Mouse (Mus musculus): ENCODE results near the gene Txndc2. TPM values are rescaled to one million over a fixed set of nuclear protein-coding genes. Genes with fewer than 3 reads are reported as not detected.
A peak's percentile ranks its signal among the peaks of the same experiment; 100 is the strongest.
"Not testable (repeated sequence)": the region's sequence is repeated elsewhere in the genome, so short reads cannot be mapped to it uniquely, and the experiment has no call there.

Gene Txndc2
- polyA plus RNA-seq, 1 experiment, result 0.11 TPM

DNA sequence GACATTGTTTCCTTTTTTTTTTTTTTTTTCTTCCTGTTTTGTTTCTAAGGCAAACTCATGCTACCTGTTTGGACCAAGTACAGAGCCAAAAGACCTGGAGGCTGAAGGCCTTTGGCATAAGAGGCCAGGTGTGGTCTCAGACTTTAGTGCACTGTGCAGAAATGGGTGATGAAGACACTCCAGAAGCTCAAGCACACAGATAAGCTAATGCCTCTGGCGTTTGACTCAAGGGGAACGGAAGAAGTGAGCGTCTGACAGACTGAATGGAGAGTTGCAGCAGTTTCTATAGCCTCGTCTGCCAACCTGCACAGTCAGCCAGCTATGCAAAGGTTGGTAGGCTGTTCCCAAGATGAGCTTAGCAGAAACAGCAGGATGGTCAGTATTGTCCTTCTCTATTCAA, 13.6 kb upstream of the Txndc2 start:
- TF ChIP-seq POLR2A (IDR thresholded peaks at IDR 0.05; ENCODE audit: borderline replicate concordance, extremely low read depth, insufficient read depth, insufficient read length, poor library complexity, severe bottlenecking), result no peak
- no peak for TF ChIP-seq CTCF (IDR thresholded peaks at IDR 0.05; ENCODE audit: borderline replicate concordance, extremely low read depth, insufficient read depth, insufficient read length)
- DNase-seq (ENCODE audit: low read depth), result no peak

DNA sequence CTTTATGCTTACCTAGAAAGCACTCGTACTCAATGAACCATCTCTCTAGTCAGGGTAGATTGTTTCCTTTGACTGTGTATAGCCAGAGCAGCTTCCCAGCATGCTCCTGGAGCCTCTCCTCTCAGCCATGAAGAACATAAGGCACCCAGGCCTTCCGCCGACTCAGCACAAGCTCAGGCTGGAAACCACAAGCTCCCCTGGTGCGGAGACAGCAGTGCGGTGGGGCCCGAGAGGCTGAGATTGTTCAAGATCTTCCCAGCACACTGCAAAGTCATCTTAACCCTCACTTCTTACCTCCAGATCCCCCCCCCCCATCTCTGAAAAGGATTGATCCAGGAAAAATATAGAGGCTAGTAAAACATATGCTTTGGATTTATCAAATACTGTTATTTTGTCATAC, 8.6 kb upstream of the Txndc2 start:
- no peak for TF ChIP-seq CTCF (IDR thresholded peaks at IDR 0.05; ENCODE audit: borderline replicate concordance, extremely low read depth, insufficient read depth, insufficient read length)
- TF ChIP-seq POLR2A (IDR thresholded peaks at IDR 0.05; ENCODE audit: borderline replicate concordance, extremely low read depth, insufficient read depth, insufficient read length, poor library complexity, severe bottlenecking), result no peak
- DNase-seq (ENCODE audit: low read depth), result no peak

DNA sequence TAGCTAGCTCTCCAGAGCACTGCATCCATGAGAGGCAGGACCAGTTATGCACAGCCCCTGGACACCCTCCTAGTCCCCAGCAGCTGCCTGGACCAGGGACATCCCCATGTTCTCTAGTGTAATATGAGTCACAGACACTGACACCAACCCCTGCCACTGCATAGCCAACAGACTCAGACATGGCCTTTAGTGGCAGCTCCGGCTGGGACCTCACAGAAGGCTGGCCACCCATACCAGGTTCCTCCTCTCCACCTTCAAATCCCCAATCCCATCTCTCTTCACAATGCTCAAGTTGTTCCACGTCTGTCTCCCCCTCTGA, 7.2 kb upstream of the Txndc2 start:
- DNase-seq (ENCODE audit: low read depth), result no peak
- TF ChIP-seq POLR2A (IDR thresholded peaks at IDR 0.05; ENCODE audit: borderline replicate concordance, extremely low read depth, insufficient read depth, insufficient read length, poor library complexity, severe bottlenecking), result no peak
- no peak for TF ChIP-seq CTCF (IDR thresholded peaks at IDR 0.05; ENCODE audit: borderline replicate concordance, extremely low read depth, insufficient read depth, insufficient read length)

DNA sequence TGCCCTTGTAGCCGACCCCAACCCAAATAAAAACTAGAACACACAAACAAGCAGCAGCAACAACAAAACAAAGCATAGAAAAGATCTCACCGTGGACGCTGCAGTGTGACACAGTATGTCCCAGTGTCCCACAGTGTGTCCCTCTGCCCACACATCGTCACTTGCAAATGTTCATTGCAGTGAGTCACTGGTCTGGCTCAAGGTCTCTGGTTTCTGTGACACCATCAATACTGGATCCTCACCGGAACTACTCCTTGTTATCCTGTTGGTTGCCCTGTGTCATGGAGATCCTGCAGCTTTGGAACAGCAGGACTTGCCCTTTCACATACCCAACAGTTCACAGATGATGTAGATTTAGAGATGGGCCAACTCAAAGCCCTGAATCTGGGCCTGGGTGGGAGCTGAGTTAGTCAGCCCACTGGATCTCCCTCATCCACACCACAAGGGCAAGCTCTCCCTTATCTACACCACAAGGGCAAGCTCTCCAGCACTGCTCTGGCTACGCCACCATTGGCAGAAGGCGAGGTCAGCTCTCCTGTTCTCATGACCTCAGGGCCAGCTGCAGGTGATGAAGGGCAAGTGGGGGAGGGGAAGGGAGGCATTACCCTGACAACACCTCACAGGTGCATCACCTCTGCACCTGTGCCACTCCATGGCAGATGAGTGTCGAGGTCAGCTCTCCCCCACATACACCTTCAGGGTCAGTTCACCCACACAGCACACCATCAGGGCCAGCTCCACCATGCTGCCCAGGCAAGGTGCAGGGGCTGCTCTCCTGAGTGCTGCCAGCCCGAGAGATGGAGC, 6.6 kb upstream of the Txndc2 start:
- DNase-seq (ENCODE audit: low read depth), result no peak
- no peak for TF ChIP-seq POLR2A (IDR thresholded peaks at IDR 0.05; ENCODE audit: borderline replicate concordance, extremely low read depth, insufficient read depth, insufficient read length, poor library complexity, severe bottlenecking)
- no peak for TF ChIP-seq CTCF (IDR thresholded peaks at IDR 0.05; ENCODE audit: borderline replicate concordance, extremely low read depth, insufficient read depth, insufficient read length)

DNA sequence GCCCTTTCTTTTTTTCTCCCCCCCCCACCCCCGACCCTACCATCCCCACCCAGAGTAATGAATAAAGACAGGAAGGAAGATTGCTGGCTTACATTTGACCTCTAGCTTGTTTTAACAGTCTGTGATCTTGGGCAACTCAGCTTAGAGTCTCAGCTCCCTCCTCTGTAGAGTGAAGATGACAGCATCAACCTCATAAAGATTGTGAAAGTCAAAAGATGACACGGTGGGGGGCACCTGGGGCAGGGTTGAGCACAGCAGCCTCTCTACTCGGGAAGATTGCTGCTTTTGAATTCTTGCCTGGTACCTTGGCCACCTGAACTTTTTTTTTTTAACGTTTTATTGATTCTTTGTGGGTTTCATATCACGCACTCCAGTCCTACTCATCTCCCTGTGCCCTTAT, 6.0 kb upstream of the Txndc2 start:
- no peak for DNase-seq (ENCODE audit: low read depth)

DNA sequence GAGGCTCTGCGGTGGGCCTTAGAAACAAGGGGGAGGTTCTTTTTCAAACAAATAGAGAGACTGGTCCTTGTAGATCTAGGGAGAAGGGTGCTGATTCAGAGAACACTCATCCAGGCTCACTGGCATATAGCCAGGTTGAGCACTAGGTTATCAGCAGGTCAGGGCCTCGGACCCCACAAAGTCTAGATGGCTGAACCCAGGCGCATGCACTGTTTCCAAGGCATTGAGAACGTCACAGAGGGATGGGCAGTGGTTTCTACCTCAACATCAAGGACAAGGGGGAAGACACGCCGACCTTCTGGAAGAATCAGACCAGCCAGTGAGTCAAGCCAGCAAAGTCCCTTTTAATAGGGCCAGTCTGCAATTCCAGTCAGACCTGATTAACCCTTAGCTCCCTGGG, 5.3 kb upstream of the Txndc2 start:
- DNase-seq (ENCODE audit: low read depth), result no peak
- TF ChIP-seq CTCF (IDR thresholded peaks at IDR 0.05; ENCODE audit: borderline replicate concordance, extremely low read depth, insufficient read depth, insufficient read length) (no peak), POLR2A (IDR thresholded peaks at IDR 0.05; ENCODE audit: borderline replicate concordance, extremely low read depth, insufficient read depth, insufficient read length, poor library complexity, severe bottlenecking) (no peak)

More for the DNA sequence above, 6.0 kb upstream of the Txndc2 start:
- no peak for TF ChIP-seq CTCF (IDR thresholded peaks at IDR 0.05; ENCODE audit: borderline replicate concordance, extremely low read depth, insufficient read depth, insufficient read length)
- no peak for TF ChIP-seq POLR2A (IDR thresholded peaks at IDR 0.05; ENCODE audit: borderline replicate concordance, extremely low read depth, insufficient read depth, insufficient read length, poor library complexity, severe bottlenecking)

DNA sequence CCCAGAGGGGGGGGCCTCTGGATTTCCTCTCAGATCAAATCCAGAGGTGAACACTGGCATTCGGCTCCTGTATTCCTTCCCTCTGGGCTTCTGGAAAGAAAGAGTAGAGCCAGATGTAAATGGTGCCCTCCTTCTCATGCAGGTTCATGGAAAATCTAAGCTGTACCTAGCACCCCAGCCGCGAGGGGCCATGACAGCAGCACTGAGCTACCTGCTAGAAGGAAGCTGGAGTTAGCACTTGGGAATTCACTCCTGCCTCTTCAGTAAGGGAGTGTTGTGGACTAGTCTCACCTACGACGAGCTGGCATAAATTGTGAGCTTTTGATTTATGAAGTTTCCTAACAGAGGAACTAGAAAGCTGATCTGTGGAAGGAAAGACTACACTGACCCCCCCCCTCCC, 1.6 kb upstream of the Txndc2 start:
- TF ChIP-seq POLR2A (IDR thresholded peaks at IDR 0.05; ENCODE audit: borderline replicate concordance, extremely low read depth, insufficient read depth, insufficient read length, poor library complexity, severe bottlenecking) (no peak), CTCF (IDR thresholded peaks at IDR 0.05; ENCODE audit: borderline replicate concordance, extremely low read depth, insufficient read depth, insufficient read length) (no peak)
- no peak for DNase-seq (ENCODE audit: low read depth)

DNA sequence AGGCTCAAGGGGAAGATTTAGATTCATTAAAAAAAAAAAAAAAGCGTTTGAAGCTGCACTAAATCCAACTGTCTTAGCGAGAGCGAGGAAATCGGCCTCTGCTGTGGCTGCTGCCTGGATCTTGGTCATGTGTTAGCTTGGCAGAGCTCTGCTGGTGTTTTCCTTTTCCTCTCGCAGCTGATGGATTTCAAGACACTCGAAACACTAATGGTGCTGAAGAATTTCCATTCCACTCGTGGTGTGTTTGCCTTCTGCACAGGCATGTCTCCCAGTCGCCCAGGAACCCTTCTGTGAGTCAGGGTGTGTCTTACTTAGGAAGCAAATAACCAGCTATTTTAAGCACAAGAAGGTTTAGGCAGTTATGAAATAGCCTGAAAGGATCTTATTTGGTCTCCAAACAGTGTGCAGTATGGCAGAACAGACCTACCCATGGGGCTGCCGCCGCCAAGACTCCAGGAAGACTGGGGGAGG, 1.1 kb upstream of the Txndc2 start:
- TF ChIP-seq POLR2A (IDR thresholded peaks at IDR 0.05; ENCODE audit: borderline replicate concordance, extremely low read depth, insufficient read depth, insufficient read length, poor library complexity, severe bottlenecking) (no peak), CTCF (IDR thresholded peaks at IDR 0.05; ENCODE audit: borderline replicate concordance, extremely low read depth, insufficient read depth, insufficient read length) (no peak)
- peak; percentile 75 for DNase-seq (ENCODE audit: low read depth)

DNA sequence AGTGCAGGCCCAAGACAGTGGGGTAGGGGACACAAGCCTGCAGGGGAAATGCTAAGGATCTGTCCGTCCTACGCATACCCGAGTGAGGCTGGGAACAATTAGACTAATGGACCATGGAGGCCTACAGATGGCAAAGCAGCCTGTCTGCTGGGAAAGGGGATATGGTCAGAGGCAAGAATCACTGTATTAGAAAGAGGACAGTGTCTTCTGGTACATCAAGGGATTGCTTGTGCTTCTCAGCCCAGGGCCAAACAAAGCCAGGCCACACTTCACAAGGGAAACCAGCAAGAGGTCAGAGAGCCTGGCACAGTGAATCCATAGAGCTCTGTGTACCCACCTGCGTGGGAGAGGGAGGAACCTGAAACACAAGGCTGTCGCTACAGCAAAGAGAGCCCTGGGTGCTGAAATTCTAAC, 617 bp upstream of the Txndc2 start:
- TF ChIP-seq CTCF (IDR thresholded peaks at IDR 0.05; ENCODE audit: borderline replicate concordance, extremely low read depth, insufficient read depth, insufficient read length), result no peak
- TF ChIP-seq POLR2A (IDR thresholded peaks at IDR 0.05; ENCODE audit: borderline replicate concordance, extremely low read depth, insufficient read depth, insufficient read length, poor library complexity, severe bottlenecking), result no peak
- peak; percentile 34 for DNase-seq (ENCODE audit: low read depth)

DNA sequence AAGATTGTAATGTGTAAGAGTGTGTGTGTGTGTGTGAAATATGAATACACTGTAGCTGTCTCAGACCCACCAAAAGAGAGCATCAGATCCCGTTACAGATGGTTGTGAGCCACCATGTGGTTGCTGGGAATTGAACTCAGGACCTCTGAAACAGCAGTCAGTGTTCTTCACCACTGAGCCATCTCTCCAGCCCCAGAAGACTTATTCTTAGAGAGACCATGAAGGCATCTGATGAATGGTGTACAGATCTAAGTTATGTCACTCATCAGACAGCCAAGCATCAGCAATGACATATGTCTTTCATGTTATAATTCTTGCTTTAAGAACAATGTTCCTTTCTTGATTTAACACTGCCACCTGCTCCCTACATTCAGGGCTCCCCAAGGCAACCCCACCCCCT, 2.8 kb downstream of the Txndc2 start:
- no peak for DNase-seq (ENCODE audit: low read depth)
- no peak for TF ChIP-seq CTCF (IDR thresholded peaks at IDR 0.05; ENCODE audit: borderline replicate concordance, extremely low read depth, insufficient read depth, insufficient read length)
- TF ChIP-seq POLR2A (IDR thresholded peaks at IDR 0.05; ENCODE audit: borderline replicate concordance, extremely low read depth, insufficient read depth, insufficient read length, poor library complexity, severe bottlenecking), result no peak

DNA sequence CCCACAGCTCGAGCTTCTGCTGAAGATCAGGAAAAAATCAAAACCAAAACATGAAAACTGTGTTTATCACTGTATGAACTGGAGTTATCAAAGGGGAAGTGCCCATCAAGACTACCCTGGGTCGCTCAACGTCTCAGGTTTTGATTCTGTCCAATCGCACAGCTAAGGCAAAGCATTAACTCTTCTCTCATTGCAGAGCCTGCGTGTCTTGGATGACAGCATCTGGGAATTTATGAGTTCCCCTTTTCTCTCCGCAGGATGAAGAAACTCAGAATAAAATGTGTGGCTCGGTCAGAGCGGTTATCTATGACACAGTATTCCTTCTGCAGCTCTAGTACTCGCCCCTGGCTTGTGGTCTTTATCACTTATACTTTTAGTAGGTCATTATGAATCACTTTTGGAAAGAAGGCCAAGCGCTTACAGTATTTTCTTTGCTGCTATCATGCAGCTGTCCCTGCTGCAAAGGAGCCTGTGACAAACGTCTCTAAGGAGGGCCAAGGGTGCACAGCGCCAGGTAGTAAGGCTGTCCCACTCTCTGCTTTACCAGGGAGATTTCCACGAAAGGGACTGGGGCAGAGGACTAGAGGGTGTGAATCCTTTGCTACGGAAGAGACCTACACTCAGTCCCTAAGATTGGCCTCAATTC, 6.1 kb downstream of the Txndc2 start:
- TF ChIP-seq CTCF (IDR thresholded peaks at IDR 0.05; ENCODE audit: borderline replicate concordance, extremely low read depth, insufficient read depth, insufficient read length) (no peak), POLR2A (IDR thresholded peaks at IDR 0.05; ENCODE audit: borderline replicate concordance, extremely low read depth, insufficient read depth, insufficient read length, poor library complexity, severe bottlenecking) (no peak)
- DNase-seq (ENCODE audit: low read depth), result no peak

DNA sequence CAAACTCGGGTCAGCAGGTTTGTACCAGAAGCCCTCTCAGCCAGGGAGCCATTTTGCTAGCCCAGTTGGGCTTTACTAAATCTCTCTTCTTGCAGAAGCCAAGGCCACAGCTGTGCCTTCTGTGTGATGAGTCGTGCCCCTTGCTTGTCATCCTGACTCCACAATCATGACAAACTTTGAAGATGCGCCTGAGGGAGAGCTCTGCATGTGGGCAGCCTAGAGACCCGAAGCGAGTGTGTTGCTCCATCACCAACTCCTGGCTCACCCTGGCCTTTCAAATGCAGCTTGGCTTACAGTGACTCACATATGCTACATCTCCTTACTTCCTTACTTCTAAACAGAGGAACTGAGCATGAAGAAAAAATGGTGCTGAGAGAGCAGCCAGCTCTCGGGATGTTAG, 12.0 kb downstream of the Txndc2 start:
- no peak for DNase-seq (ENCODE audit: low read depth)
- TF ChIP-seq CTCF (IDR thresholded peaks at IDR 0.05; ENCODE audit: borderline replicate concordance, extremely low read depth, insufficient read depth, insufficient read length) (no peak), POLR2A (IDR thresholded peaks at IDR 0.05; ENCODE audit: borderline replicate concordance, extremely low read depth, insufficient read depth, insufficient read length, poor library complexity, severe bottlenecking) (no peak)

DNA sequence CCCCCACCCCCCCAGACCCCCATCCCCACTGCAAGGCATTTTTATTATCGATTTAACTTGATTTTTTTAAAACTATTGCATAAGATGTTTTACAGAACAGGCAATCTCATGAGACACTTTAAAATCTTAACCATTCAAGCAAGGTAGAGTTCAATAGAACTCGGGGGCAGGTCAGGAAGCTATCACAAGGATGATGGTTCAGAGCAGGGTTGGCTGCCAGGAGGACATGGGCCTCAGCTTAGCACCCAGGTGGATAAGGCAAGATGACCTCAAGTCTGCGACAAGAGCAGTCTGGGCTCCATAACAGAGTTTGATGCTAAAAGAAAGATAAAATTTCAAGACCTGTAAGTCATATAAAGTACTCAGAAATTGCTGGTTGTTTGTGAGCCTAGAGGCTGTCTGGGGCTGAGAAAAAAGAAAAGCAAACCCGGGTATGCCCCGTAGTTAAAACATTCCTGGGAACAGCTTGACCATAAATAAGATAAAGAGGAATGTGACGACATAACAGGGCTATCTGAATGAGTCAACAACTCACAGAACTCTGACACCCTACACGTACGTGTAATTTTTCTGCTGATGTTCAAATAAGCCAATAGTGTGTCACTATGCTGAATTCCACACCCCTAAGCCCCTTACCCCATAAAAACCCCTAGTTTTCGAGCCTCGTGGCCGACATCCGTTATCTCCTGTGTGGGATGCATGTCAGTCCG, 13.0 kb downstream of the Txndc2 start:
- DNase-seq (ENCODE audit: low read depth), result not testable (repeated sequence)
